Mouse (Mus musculus): ENCODE measurements around the gene Gm21897. TPM values are rescaled to one million over a fixed set of nuclear protein-coding genes. Genes with fewer than 3 reads are reported as not detected.
"Not testable (repeated sequence)": the region's sequence is repeated elsewhere in the genome, so short reads cannot be mapped to it uniquely, and the experiment has no call there.

Gm21897 gene
- not detected for total RNA-seq (2021)
- long read RNA-seq, experiment 1, result 0 reads
- long read RNA-seq, experiment 2, result 0 reads

GRCm38 (mm10) chr16:15317158-15317557 lies at the start of gene Gm21897:
Gene Gm21897, plus strand, starts transcription at chr16:15317458.
- not testable (repeated sequence) for DNase-seq

- no peak for DNase-seq
Measured at GRCm38 (mm10) chr16:15272291-15272690, 45.0 kb upstream of the Gm21897 start.

- DNase-seq, result no peak
Measured at GRCm38 (mm10) chr16:15277461-15277860, 39.8 kb upstream of the Gm21897 start.

- no peak for DNase-seq
Measured at GRCm38 (mm10) chr16:15293041-15293440, 24.2 kb upstream of the Gm21897 start.

- DNase-seq, result no peak
Measured at GRCm38 (mm10) chr16:15294289-15294688, 23.0 kb upstream of the Gm21897 start.

- DNase-seq, result no peak
Measured at GRCm38 (mm10) chr16:15294911-15295659, 22.2 kb upstream of the Gm21897 start.

GRCm38 (mm10) chr16:15334526-15334925 lies 17.3 kb downstream of the Gm21897 start:
- DNase-seq, result no peak

- no peak for DNase-seq
Measured at GRCm38 (mm10) chr16:15339051-15339450, 21.8 kb downstream of the Gm21897 start.

- DNase-seq, result no peak
Measured at GRCm38 (mm10) chr16:15346045-15346444, 28.8 kb downstream of the Gm21897 start.

- DNase-seq, result no peak
Measured at GRCm38 (mm10) chr16:15349381-15349780, 32.1 kb downstream of the Gm21897 start.

- DNase-seq, result no peak
Measured at GRCm38 (mm10) chr16:15351301-15351700, 34.0 kb downstream of the Gm21897 start.

GRCm38 (mm10) chr16:15352320-15352719 lies 35.1 kb downstream of the Gm21897 start:
- DNase-seq, result no peak

GRCm38 (mm10) chr16:15354901-15355300 lies 37.6 kb downstream of the Gm21897 start:
- no peak for DNase-seq

- DNase-seq, result peak; percentile 29
Measured at GRCm38 (mm10) chr16:15355339-15355738, 38.1 kb downstream of the Gm21897 start.

GRCm38 (mm10) chr16:15357766-15358165 lies 40.5 kb downstream of the Gm21897 start:
- DNase-seq, result no peak

GRCm38 (mm10) chr16:15359110-15359782 lies 42.0 kb downstream of the Gm21897 start:
- DNase-seq, result no peak

GRCm38 (mm10) chr16:15360825-15361224 lies 43.6 kb downstream of the Gm21897 start:
- no peak for DNase-seq
